Mouse (Mus musculus) MEL (cell line): ENCODE measurements around the gene Srgn. TPM values are rescaled to one million over a fixed set of nuclear protein-coding genes. Genes with fewer than 3 reads are reported as not detected.
"Not testable (repeated sequence)": the region's sequence is repeated elsewhere in the genome, so short reads cannot be mapped to it uniquely, and the experiment has no call there.

Experiments used
- DNase-seq: peaks from one replicate; pipeline ENCODE4 v3.0.0; 2011; ENCODE audit warnings: low read depth, low spot score
- H3K27ac ChIP-seq: 2 replicates; pipeline ENCODE4 v1.5.1; 2012; ENCODE audit warnings: low read depth, mild to moderate bottlenecking, control low read depth, low read length, moderate library complexity; ENCODE audit not compliant: control insufficient read depth
- H3K27me3 ChIP-seq, 2 experiments: fragments of 150-350 bp in 1 of 2; sonication (generic) in 1 of 2; 2 replicates each; pipeline ENCODE4 v1.6.1; 2012; ENCODE audit warnings: low read length in 2 of 2, mild to moderate bottlenecking in 2 of 2, improper control_type of control experiment in 1 of 2, moderate library complexity in 1 of 2; ENCODE audit not compliant: insufficient read depth in 2 of 2, control insufficient read depth in 1 of 2
- H3K36me3 ChIP-seq, 2 experiments: 2 replicates each; pipeline ENCODE4 v1.6.1; 2012 to 2014; ENCODE audit warnings: low read length in 2 of 2, improper control_type of control experiment in 1 of 2, inconsistent platforms in 1 of 2, mild to moderate bottlenecking in 1 of 2; ENCODE audit not compliant: insufficient read depth in 2 of 2, control insufficient read depth in 1 of 2
- H3K4me1 ChIP-seq, 2 experiments: fragments of 150-350 bp in 1 of 2; sonication (generic) in 1 of 2; 2 replicates each; pipeline ENCODE4 v1.6.1; 2012; ENCODE audit warnings: low read length in 2 of 2, improper control_type of control experiment in 1 of 2, mild to moderate bottlenecking in 1 of 2; ENCODE audit not compliant: insufficient read depth in 2 of 2, control insufficient read depth in 1 of 2
- H3K4me3 ChIP-seq, 2 experiments: fragments of 150-350 bp in 1 of 2; sonication (generic) in 1 of 2; 2 replicates each; pipeline ENCODE4 v1.5.1; 2012; ENCODE audit warnings: low read depth in 2 of 2, low read length in 2 of 2, mild to moderate bottlenecking in 2 of 2, moderate library complexity in 2 of 2, control low read depth in 1 of 2, improper control_type of control experiment in 1 of 2; ENCODE audit not compliant: control insufficient read depth in 1 of 2, insufficient read depth in 1 of 2
- H3K79me2 ChIP-seq: 2 replicates; pipeline ENCODE4 v1.6.1; 2012; ENCODE audit warnings: mild to moderate bottlenecking, low read length, moderate library complexity; ENCODE audit not compliant: control insufficient read depth, poor library complexity, insufficient read depth
- H3K9ac ChIP-seq: 2 replicates; pipeline ENCODE4 v1.6.1; 2012; ENCODE audit warnings: low read depth, mild to moderate bottlenecking, control low read depth, low read length, moderate library complexity; ENCODE audit not compliant: control insufficient read depth, poor library complexity, severe bottlenecking
- H3K9me3 ChIP-seq: fragments of 150-350 bp; sonication (generic); replicated peaks from 2 replicates; pipeline ENCODE4 v1.6.1; 2012; ENCODE audit warnings: mild to moderate bottlenecking, low read length, improper control_type of control experiment, moderate library complexity; ENCODE audit not compliant: insufficient read depth
- BHLHE40 ChIP-seq: IDR thresholded peaks from 2 replicates; pipeline ENCODE4 v1.6.1; 2012; ENCODE audit warnings: low read depth, mild to moderate bottlenecking, inconsistent platforms, low read length, improper control_type of control experiment, borderline replicate concordance
- CHD1 ChIP-seq: IDR thresholded peaks from 2 replicates; pipeline ENCODE4 v1.6.1; 2012; ENCODE audit warnings: low read depth, mild to moderate bottlenecking, inconsistent platforms, low read length, improper control_type of control experiment
- CTCF ChIP-seq, 3 experiments: IDR thresholded peaks in 2 of 3; conservative IDR thresholded peaks in 1 of 3; 2 replicates each; pipeline ENCODE4 v1.5.1; 2011 to 2012; ENCODE audit warnings: low read length in 3 of 3, low read depth in 2 of 3, mild to moderate bottlenecking in 2 of 3, improper control_type of control experiment in 1 of 3, inconsistent platforms in 1 of 3, mixed read lengths in 1 of 3, moderate library complexity in 1 of 3; ENCODE audit not compliant: control insufficient read depth in 1 of 3, insufficient read depth in 1 of 3, poor library complexity in 1 of 3, severe bottlenecking in 1 of 3
- E2F4 ChIP-seq: IDR thresholded peaks from 2 replicates; pipeline ENCODE4 v1.6.1; 2011; ENCODE audit warnings: low read depth, low read length, improper control_type of control experiment, borderline replicate concordance
- EP300 ChIP-seq, 2 experiments: IDR thresholded peaks; 2 replicates each; pipeline ENCODE4 v1.6.1; 2011; ENCODE audit warnings: improper control_type of control experiment in 2 of 2, low read length in 2 of 2, low read depth in 1 of 2, mild to moderate bottlenecking in 1 of 2
- ETS1 ChIP-seq: IDR thresholded peaks from 2 replicates; pipeline ENCODE4 v1.6.1; 2012; ENCODE audit warnings: low read depth, mild to moderate bottlenecking, inconsistent platforms, low read length, improper control_type of control experiment, moderate library complexity
- GATA1 ChIP-seq: IDR thresholded peaks from 2 replicates; pipeline ENCODE4 v1.6.1; 2011; ENCODE audit warnings: low read depth, low read length, improper control_type of control experiment
- HCFC1 ChIP-seq: IDR thresholded peaks from 2 replicates; pipeline ENCODE4 v1.6.1; 2012; ENCODE audit warnings: low read depth, mild to moderate bottlenecking, inconsistent platforms, low read length, improper control_type of control experiment, moderate library complexity
- MAFK ChIP-seq: IDR thresholded peaks from 2 replicates; pipeline ENCODE4 v1.6.1; 2011; ENCODE audit warnings: low read depth, mild to moderate bottlenecking, low read length, improper control_type of control experiment, borderline replicate concordance
- MEF2A ChIP-seq: IDR thresholded peaks from 2 replicates; pipeline ENCODE4 v1.6.1; 2014; ENCODE audit warnings: low read depth, mild to moderate bottlenecking, inconsistent platforms, low read length, improper control_type of control experiment; ENCODE audit not compliant: poor library complexity, insufficient replicate concordance, severe bottlenecking; ENCODE audit errors: extremely low read depth
- MXI1 ChIP-seq: IDR thresholded peaks from 2 replicates; pipeline ENCODE4 v1.6.1; 2011; ENCODE audit warnings: mild to moderate bottlenecking, low read depth, low read length, improper control_type of control experiment
- MYC ChIP-seq: IDR thresholded peaks from 2 replicates; pipeline ENCODE4 v1.6.1; 2011; ENCODE audit warnings: low read depth, mild to moderate bottlenecking, low read length, improper control_type of control experiment, moderate library complexity
- NRF1 ChIP-seq: IDR thresholded peaks from 2 replicates; pipeline ENCODE4 v1.6.1; 2014; ENCODE audit warnings: low read depth, mild to moderate bottlenecking, inconsistent platforms, low read length, improper control_type of control experiment, moderate library complexity; ENCODE audit not compliant: poor library complexity, insufficient read depth, severe bottlenecking
- RAD21 ChIP-seq: IDR thresholded peaks from 2 replicates; pipeline ENCODE4 v1.6.1; 2011; ENCODE audit warnings: mild to moderate bottlenecking, low read depth, low read length, improper control_type of control experiment
- RCOR1 ChIP-seq: IDR thresholded peaks from 2 replicates; pipeline ENCODE4 v1.6.1; 2012; ENCODE audit warnings: low read depth, mild to moderate bottlenecking, inconsistent platforms, low read length, improper control_type of control experiment
- SIN3A ChIP-seq: IDR thresholded peaks from 2 replicates; pipeline ENCODE4 v1.6.1; 2012; ENCODE audit warnings: low read length, improper control_type of control experiment, inconsistent platforms
- SMC3 ChIP-seq: IDR thresholded peaks from 2 replicates; pipeline ENCODE4 v1.6.1; 2011; ENCODE audit warnings: low read depth, low read length, improper control_type of control experiment
- TBP ChIP-seq: IDR thresholded peaks from 2 replicates; pipeline ENCODE4 v1.8.0; 2011; ENCODE audit warnings: low read depth, low read length, improper control_type of control experiment
- USF2 ChIP-seq, 2 experiments: IDR thresholded peaks; 2 replicates each; pipeline ENCODE4 v1.6.1; 2011 to 2012; ENCODE audit warnings: improper control_type of control experiment in 2 of 2, low read length in 2 of 2, borderline replicate concordance in 1 of 2, inconsistent platforms in 1 of 2, low read depth in 1 of 2, mild to moderate bottlenecking in 1 of 2; ENCODE audit not compliant: insufficient read depth in 1 of 2
- ZC3H11A ChIP-seq: IDR thresholded peaks from 2 replicates; pipeline ENCODE4 v1.6.1; 2012; ENCODE audit warnings: low read depth, mild to moderate bottlenecking, inconsistent platforms, low read length, improper control_type of control experiment
- ZKSCAN1 ChIP-seq: IDR thresholded peaks from 2 replicates; pipeline ENCODE4 v1.6.1; 2012; ENCODE audit warnings: low read depth, mild to moderate bottlenecking, inconsistent platforms, low read length, improper control_type of control experiment, moderate library complexity
- ZNF384 ChIP-seq: IDR thresholded peaks from 2 replicates; pipeline ENCODE4 v1.6.1; 2012; ENCODE audit warnings: low read depth, mild to moderate bottlenecking, inconsistent platforms, low read length, improper control_type of control experiment
- polyA plus RNA-seq, 2 experiments: library from polyadenylated mRNA; stranded (reverse) in 1 of 2; unstranded in 1 of 2; fragments of >175 nt in 1 of 2; fragments of >200 nt in 1 of 2; gene quantifications; 2 replicates each; pipeline versions ENCODE4 v1.2.1 to v1.2.4; 2012; ENCODE audit warnings: low replicate concordance in 2 of 2, low read depth in 1 of 2; ENCODE audit not compliant: insufficient read length in 2 of 2, insufficient read depth in 1 of 2, missing spikeins in 1 of 2
- total RNA-seq: library from RNA; depleted of rRNA; stranded (reverse); fragments of 300-350 nt; gene quantifications from 2 replicates; pipeline ENCODE4 v1.2.3, GENCODE M21; 2012

Gene Srgn
- total and polyA plus RNA-seq, 3 experiments, result 164 to 217 TPM; not detected in 1

- no peaks in the 10 kb centered on the region for H3K9me3 ChIP-seq
- H3K9ac ChIP-seq, result peak overlapping the region; percentile 30
- TF ChIP-seq NRF1 (no peak), MYC (peak; percentile 85), USF2 (IDR thresholded peaks at IDR 0.05; ENCODE audit: borderline replicate concordance in 1 of 2, insufficient read depth in 1 of 2, low read depth in 1 of 2, low read length in 2 of 2) (no peak), ZC3H11A (peak; percentile 94), GATA1 (0 out of 2 replicates have a peak, but pooled peaks have one; percentile 6), ETS1 (peak; percentile 73), SMC3 (peak; percentile 94), TBP (no peak; the same call in 1 of the 2 replicates), MAFK (no peak), EP300 (IDR thresholded peaks at IDR 0.05; ENCODE audit: low read depth in 1 of 2, low read length in 2 of 2) (peak in 1 of 2 experiments; percentile 59; a peak in 2 of 4 replicates), MXI1 (peak; percentile 55; the same call in 1 of the 2 replicates), RCOR1 (no peak; the same call in 1 of the 2 replicates), ZKSCAN1 (peak; percentile 88; the same call in 1 of the 2 replicates), CTCF (IDR thresholded peaks at IDR 0.05 in 2 of 3, conservative IDR thresholded peaks at IDR 0.05 in 1 of 3; ENCODE audit: control insufficient read depth in 1 of 3, insufficient read depth in 1 of 3, low read depth in 2 of 3, low read length in 3 of 3, poor library complexity in 1 of 3, severe bottlenecking in 1 of 3) (peak; percentile 84 to 94 (median 88)), HCFC1 (peak; percentile 63; the same call in 1 of the 2 replicates), MEF2A (no peak), ZNF384 (peak; percentile 99), E2F4 (no peak), CHD1 (no peak), SIN3A (peak; percentile 87), BHLHE40 (0 out of 2 replicates have a peak, but pooled peaks have one; percentile 35), RAD21 (peak; percentile 97)
- peak; percentile 93 for DNase-seq
- H3K4me3 ChIP-seq, result peak overlapping the region in 1 of 2 experiments; percentile 6; a peak in 1 of 4 replicates
- no peaks in the 10 kb centered on the region for H3K27me3 ChIP-seq
- H3K79me2 ChIP-seq, result peaks cover 41% of the 10 kb centered on the region
- peaks cover 12 to 38% of the 10 kb centered on the region in 2 experiments for H3K4me1 ChIP-seq
- H3K36me3 ChIP-seq, result peaks cover 11 to 44% of the 10 kb centered on the region in 2 experiments
- peak overlapping the region; percentile 63 for H3K27ac ChIP-seq
These were observed 26.9 kb downstream of the Srgn start for GRCm38 (mm10) chr10:62500088-62500915.

GRCm38 (mm10) chr10:62491681-62492080 is 35.6 kb downstream of the Srgn start:
- H3K36me3 ChIP-seq, result peaks cover 5 to 14% of the 10 kb centered on the region in 2 experiments
- not testable (repeated sequence) for H3K27me3 ChIP-seq, H3K9ac ChIP-seq, DNase-seq, H3K79me2 ChIP-seq, H3K4me3 ChIP-seq, H3K27ac ChIP-seq, H3K9me3 ChIP-seq, H3K4me1 ChIP-seq
